Mouse (Mus musculus) forebrain, postnatal 0 days (tissue): Measurements from ENCODE around the gene Acot1. TPM values are rescaled to one million over a fixed set of nuclear protein-coding genes. Genes with fewer than 3 reads are reported as not detected.

ENCODE experiments used
- ATAC-seq: fragments of 200-750 bp; cut with Nextera tagmentation; 2 replicates; pipeline ENCODE4 v1.8.0; 2017; ENCODE audit warnings: mild to moderate bottlenecking, moderate library complexity
- DNase-seq: peaks from one replicate; pipeline ENCODE4 v3.0.0-alpha.2; 2015
- H3K27ac ChIP-seq: fragments of 300-500 bp; sonication (generic); 2 replicates; pipeline ENCODE4 v1.5.1; 2014; ENCODE audit warnings: low read depth, mild to moderate bottlenecking, antibody characterized with exemption, low read length, moderate library complexity, mixed read lengths
- H3K27me3 ChIP-seq: fragments of 300-500 bp; sonication (generic); 2 replicates; pipeline ENCODE4 v1.6.1; 2014; ENCODE audit warnings: mild to moderate bottlenecking, low read length, mixed read lengths; ENCODE audit not compliant: insufficient read depth
- H3K36me3 ChIP-seq: fragments of 300-500 bp; sonication (generic); 2 replicates; pipeline ENCODE4 v1.6.1; 2014; ENCODE audit warnings: mild to moderate bottlenecking, moderate library complexity; ENCODE audit not compliant: insufficient read depth
- H3K4me1 ChIP-seq: fragments of 300-500 bp; sonication (generic); 2 replicates; pipeline ENCODE4 v1.6.1; 2014; ENCODE audit warnings: antibody characterized with exemption; ENCODE audit not compliant: insufficient read depth
- H3K4me2 ChIP-seq: fragments of 300-500 bp; sonication (generic); 2 replicates; pipeline ENCODE4 v1.6.1; 2014; ENCODE audit warnings: low read depth, mild to moderate bottlenecking, moderate library complexity
- H3K4me3 ChIP-seq: fragments of 300-500 bp; sonication (generic); 2 replicates; pipeline ENCODE4 v1.5.1; 2014; ENCODE audit warnings: low read depth, low read length, mixed read lengths
- H3K9ac ChIP-seq: fragments of 300-500 bp; sonication (generic); 2 replicates; pipeline ENCODE4 v1.6.1; 2014; ENCODE audit warnings: mild to moderate bottlenecking
- H3K9me3 ChIP-seq: fragments of 300-500 bp; sonication (generic); 2 replicates; pipeline ENCODE4 v1.6.1; 2016; ENCODE audit warnings: low read length
- CTCF ChIP-seq: sonication (generic); IDR thresholded peaks from 2 replicates; pipeline ENCODE4 v1.5.1; 2016; ENCODE audit warnings: antibody characterized with exemption, control low read depth, low read depth
- WGBS: fragments of 180-500 bp; shearing (Covaris S2); extraction: QIAGEN DNeasy Blood & Tissue Kit; methylation state at CpG from one replicate; pipeline ENCODE4 v1.1.7; 2014; 5-methylcytosine and 5-hydroxymethylcytosine counted together
- polyA plus RNA-seq: library from polyadenylated mRNA; unstranded; fragments of >200 nt; fragmentation: Nextera tagmentation; extraction: Ambion mirVana; gene quantifications from 2 replicates; pipeline ENCODE4 v1.2.1, GENCODE M21; 2015
- total RNA-seq: library from RNA; depleted of rRNA; stranded (reverse); fragments of >200 nt; gene quantifications from 2 replicates; pipeline ENCODE4 v1.2.3, GENCODE M21; 2014

Gene Acot1
- total and polyA plus RNA-seq, 2 experiments from 2014 or later: 87.1 to 119 TPM

- ATAC-seq: no peak
- H3K4me1 ChIP-seq: peaks cover 6% of the 10 kb centered on the region; the same call in 1 of the 2 replicates
- WGBS: 88% methylated on average over 3 of the region's 3 CpGs
- no peak overlapping the region for H3K9ac ChIP-seq
- H3K4me3 ChIP-seq: no peak overlapping the region
- no peaks in the 10 kb centered on the region for H3K27me3 ChIP-seq
- TF ChIP-seq CTCF: no peak
- no peak overlapping the region for H3K27ac ChIP-seq
- H3K4me2 ChIP-seq: no peak overlapping the region
- no peak for DNase-seq
- no peaks in the 10 kb centered on the region for H3K36me3 ChIP-seq
- no peaks in the 10 kb centered on the region for H3K9me3 ChIP-seq
Observed at GRCm38 (mm10) chr12:84000418-84000817, 8.9 kb upstream of the Acot1 start.

- Histone ChIP-seq H3K4me3 (no peak overlapping the region), H3K4me2 (no peak overlapping the region), H3K4me1 (0 out of 2 replicates have a peak, but pooled peaks cover 2% of the 10 kb centered on the region), H3K27ac (no peak overlapping the region), H3K9ac (no peak overlapping the region), H3K36me3 (no peaks in the 10 kb centered on the region), H3K27me3 (no peaks in the 10 kb centered on the region), H3K9me3 (no peaks in the 10 kb centered on the region)
- WGBS: 88% methylated on average over 1 of the region's 1 CpGs
- no peak for ATAC-seq
- TF ChIP-seq CTCF: no peak
- DNase-seq: no peak
Observed at GRCm38 (mm10) chr12:84003866-84004265, 5.4 kb upstream of the Acot1 start.

- no peaks in the 10 kb centered on the region for H3K9me3 ChIP-seq
- no peak overlapping the region for H3K9ac ChIP-seq
- no peaks in the 10 kb centered on the region for H3K27me3 ChIP-seq
- peaks cover 16% of the 10 kb centered on the region for H3K4me1 ChIP-seq
- DNase-seq: no peak
- no peak for TF ChIP-seq CTCF
- WGBS: 87% methylated on average over 12 of the region's 12 CpGs
- H3K4me3 ChIP-seq: no peak overlapping the region
- H3K36me3 ChIP-seq: no peaks in the 10 kb centered on the region
- no peak overlapping the region for H3K4me2 ChIP-seq
- H3K27ac ChIP-seq: peak overlapping the region; percentile 66
- no peak for ATAC-seq
Observed at GRCm38 (mm10) chr12:84008251-84008650, 1.0 kb upstream of the Acot1 start.

- 34% methylated on average over 8 of the region's 8 CpGs for WGBS
- no peaks in the 10 kb centered on the region for H3K9me3 ChIP-seq
- peaks cover 16% of the 10 kb centered on the region for H3K4me1 ChIP-seq
- H3K4me3 ChIP-seq: peak overlapping the region; percentile 48
- H3K4me2 ChIP-seq: peak overlapping the region; percentile 54
- peak overlapping the region; percentile 66 for H3K27ac ChIP-seq
- H3K27me3 ChIP-seq: no peaks in the 10 kb centered on the region
- H3K36me3 ChIP-seq: no peaks in the 10 kb centered on the region
- no peak for TF ChIP-seq CTCF
- DNase-seq (no peak), ATAC-seq (no peak)
- peak overlapping the region; percentile 58; the same call in 1 of the 2 replicates for H3K9ac ChIP-seq
Observed at GRCm38 (mm10) chr12:84008729-84009128, 561 bp upstream of the Acot1 start.

- peak overlapping the region; percentile 54 for H3K4me2 ChIP-seq
Observed at GRCm38 (mm10) chr12:84010201-84010600, 911 bp downstream of the Acot1 start.

GRCm38 (mm10) chr12:84011251-84012040, 2.2 kb downstream of the Acot1 start:
- WGBS: 12% methylated on average over 12 of the region's 12 CpGs

More at GRCm38 (mm10) chr12:84010201-84010600, 911 bp downstream of the Acot1 start:
- Histone ChIP-seq H3K27me3 (no peaks in the 10 kb centered on the region), H3K4me3 (peak overlapping the region; percentile 48), H3K4me1 (peaks cover 16% of the 10 kb centered on the region), H3K36me3 (no peaks in the 10 kb centered on the region), H3K9ac (0 out of 2 replicates have a peak overlapping the region, but pooled peaks have one; percentile 58), H3K27ac (0 out of 2 replicates have a peak overlapping the region, but pooled peaks have one; percentile 15), H3K9me3 (no peaks in the 10 kb centered on the region)
- WGBS: 54% methylated on average over 3 of the region's 3 CpGs
- no peak for ATAC-seq
- DNase-seq: no peak
- TF ChIP-seq CTCF: no peak

GRCm38 (mm10) chr12:84013130-84013529, 3.8 kb downstream of the Acot1 start:
- Histone ChIP-seq H3K27ac (no peak overlapping the region), H3K4me3 (no peak overlapping the region), H3K4me1 (peaks cover 16% of the 10 kb centered on the region), H3K9me3 (no peaks in the 10 kb centered on the region), H3K36me3 (no peaks in the 10 kb centered on the region), H3K9ac (no peak overlapping the region), H3K4me2 (0 out of 2 replicates have a peak overlapping the region, but pooled peaks have one; percentile 20), H3K27me3 (no peaks in the 10 kb centered on the region)
- ATAC-seq (no peak), DNase-seq (no peak)
- TF ChIP-seq CTCF: peak; percentile 56
- WGBS: 56% methylated on average over 6 of the region's 6 CpGs

More at GRCm38 (mm10) chr12:84011251-84012040, 2.2 kb downstream of the Acot1 start:
- Histone ChIP-seq H3K4me1 (peaks cover 16% of the 10 kb centered on the region), H3K4me2 (peak overlapping the region; percentile 54), H3K9me3 (no peaks in the 10 kb centered on the region), H3K27ac (peak overlapping the region; percentile 59; the same call in 1 of the 2 replicates), H3K36me3 (no peaks in the 10 kb centered on the region), H3K4me3 (peak overlapping the region; percentile 48), H3K27me3 (no peaks in the 10 kb centered on the region), H3K9ac (peak overlapping the region; percentile 19; the same call in 1 of the 2 replicates)
- DNase-seq (peak; percentile 88), ATAC-seq (peak; percentile 78)
- TF ChIP-seq CTCF: 0 out of 2 replicates have a peak, but pooled peaks have one; percentile 9
